Mouse (Mus musculus): ENCODE measurements at regions not wholly inside any gene's neighbourhood (a gene's known extent, or its start where the extent isn't known, plus 50 kb on each side); places are given as distances from the start of the nearest gene placed in this dataset.
A peak's percentile ranks its signal among the peaks of the same experiment; 100 is the strongest.

DNA sequence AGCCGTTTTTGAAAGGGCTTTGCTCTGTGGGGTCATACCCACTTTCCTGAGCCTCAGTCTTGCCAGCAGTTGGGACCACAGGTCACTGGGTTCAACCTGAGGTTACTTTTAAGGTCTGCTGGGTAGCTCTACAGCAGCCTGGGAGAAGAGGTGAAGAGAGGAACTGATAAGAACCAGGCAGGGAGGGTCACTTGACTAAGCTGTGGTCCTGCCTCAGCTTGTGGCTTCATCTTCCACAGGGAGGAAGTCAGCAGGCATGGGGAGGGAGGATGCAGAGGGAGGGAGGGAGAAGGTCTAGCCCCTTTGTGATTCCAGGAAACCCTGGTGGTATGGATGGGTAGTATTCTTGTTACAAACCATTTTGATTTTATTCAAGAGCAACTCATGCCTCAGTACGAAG, 59.9 kb upstream of the Lrpap1 start:
- DNase-seq (ENCODE audit: inconsistent age in 2 of 2, low spot score in 1 of 2): no peak

DNA sequence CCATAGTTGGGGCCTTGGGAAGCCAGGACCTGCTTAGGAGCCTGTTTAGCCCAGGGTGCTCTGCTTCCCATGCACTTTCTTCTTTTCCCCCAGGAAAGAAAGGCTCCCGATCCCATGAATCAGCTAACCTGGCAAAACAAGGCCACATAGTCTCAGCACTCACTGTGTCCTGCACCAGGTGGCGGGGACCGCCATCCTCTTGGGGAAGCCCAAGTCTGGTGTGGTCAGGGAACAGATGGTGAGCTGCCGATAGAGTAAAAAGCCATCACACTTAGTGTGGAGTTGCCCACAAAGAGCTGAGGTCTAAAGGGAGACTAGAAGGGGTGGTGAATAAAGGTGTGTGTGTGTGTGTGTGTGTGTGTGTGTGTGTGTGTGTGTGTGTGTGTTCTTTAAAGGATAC, 57.0 kb upstream of the Lrpap1 start:
- no peak for DNase-seq (ENCODE audit: inconsistent age in 2 of 2, low spot score in 1 of 2)

- DNase-seq (ENCODE audit: inconsistent age in 2 of 2, low spot score in 1 of 2): no peak
Observed at GRCm38 (mm10) chr5:35162120-35162519, 56.6 kb upstream of the Lrpap1 start.

- no peak for DNase-seq (ENCODE audit: inconsistent age in 2 of 2, low spot score in 1 of 2)
Observed at GRCm38 (mm10) chr5:35160929-35161815, 55.6 kb upstream of the Lrpap1 start.

- no peak for DNase-seq (ENCODE audit: inconsistent age in 2 of 2, low spot score in 1 of 2)
Observed at GRCm38 (mm10) chr5:35159854-35160253, 54.3 kb upstream of the Lrpap1 start.

GRCm38 (mm10) chr5:35159178-35159661, 53.7 kb upstream of the Lrpap1 start:
- DNase-seq (ENCODE audit: inconsistent age in 2 of 2, low spot score in 1 of 2): no peak

- DNase-seq (ENCODE audit: inconsistent age in 2 of 2, low spot score in 1 of 2): peak in 1 of 2 experiments; percentile 62
Observed at GRCm38 (mm10) chr5:35158346-35159047, 52.9 kb upstream of the Lrpap1 start.

DNA sequence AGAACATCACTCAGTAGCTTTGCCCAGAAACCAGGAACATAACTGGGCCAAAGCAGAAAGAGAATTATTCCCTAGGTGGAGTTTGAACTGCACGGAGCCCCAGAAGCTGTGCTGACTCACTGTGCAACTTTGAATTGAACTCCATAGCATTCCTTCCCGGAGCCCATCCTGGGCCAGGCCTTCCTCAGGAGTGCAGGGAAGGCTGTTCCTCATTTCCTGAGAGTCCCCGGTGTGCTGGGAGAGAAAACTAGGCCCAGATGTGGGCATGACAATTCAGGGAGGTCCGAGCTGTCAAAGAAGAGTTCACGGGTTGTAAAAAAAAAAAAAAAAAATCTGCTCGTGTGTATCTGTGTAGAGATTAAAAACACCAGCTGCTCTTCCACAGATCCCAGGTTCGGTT, 50.8 kb upstream of the Lrpap1 start:
- no peak for DNase-seq (ENCODE audit: inconsistent age in 2 of 2, low spot score in 1 of 2)

GRCm38 (mm10) chr5:35155717-35156116, 50.2 kb upstream of the Lrpap1 start:
- DNase-seq (ENCODE audit: inconsistent age in 2 of 2, low spot score in 1 of 2): no peak

Data from adrenal gland, adult (tissue).